Mouse (Mus musculus) thymus, adult 2 months (tissue): Measurements from ENCODE around the gene Qrich1. TPM values are rescaled to one million over a fixed set of nuclear protein-coding genes. Genes with fewer than 3 reads are reported as not detected.

Experiments
- DNase-seq: peaks from one replicate; pipeline ENCODE4 v3.0.0; 2021
- H3K27ac ChIP-seq: fragments of 200-500 bp; 2 replicates; pipeline ENCODE4 v1.5.1; 2012; ENCODE audit warnings: low read length, control low read depth; ENCODE audit not compliant: control insufficient read depth, insufficient read depth
- H3K27me3 ChIP-seq: fragments of 200-500 bp; 2 replicates; pipeline ENCODE4 v1.6.1; 2012; ENCODE audit warnings: mild to moderate bottlenecking, low read length, moderate library complexity, mixed read lengths; ENCODE audit not compliant: control insufficient read depth, insufficient read depth
- H3K36me3 ChIP-seq: fragments of 200-500 bp; 2 replicates; pipeline ENCODE4 v1.6.1; 2012; ENCODE audit warnings: mild to moderate bottlenecking, low read length, moderate library complexity; ENCODE audit not compliant: control insufficient read depth, insufficient read depth
- H3K4me1 ChIP-seq: fragments of 200-500 bp; replicated peaks from 2 replicates; pipeline ENCODE4 v1.6.1; 2012; ENCODE audit warnings: low read length; ENCODE audit not compliant: control insufficient read depth, insufficient read depth
- H3K4me3 ChIP-seq: fragments of 200-500 bp; 2 replicates; pipeline ENCODE4 v1.5.1; 2012; ENCODE audit warnings: mild to moderate bottlenecking, low read length, control low read depth, moderate library complexity; ENCODE audit not compliant: control insufficient read depth, insufficient read depth
- CTCF ChIP-seq: fragments of 200-500 bp; IDR thresholded peaks from 2 replicates; pipeline ENCODE4 v1.5.1; 2012; ENCODE audit warnings: mild to moderate bottlenecking, control low read depth, low read length, moderate library complexity, borderline replicate concordance; ENCODE audit not compliant: control insufficient read depth, poor library complexity, insufficient read depth; ENCODE audit errors: extremely low read depth
- POLR2A ChIP-seq: fragments of 200-500 bp; IDR thresholded peaks from 2 replicates; pipeline ENCODE4 v1.6.1; 2012; ENCODE audit warnings: mild to moderate bottlenecking, low read length, control low read depth, moderate library complexity; ENCODE audit not compliant: control insufficient read depth, poor library complexity, insufficient read depth; ENCODE audit errors: extremely low read depth
- WGBS: fragments of 180-500 bp; shearing (Covaris S2); methylation state at CpG from one replicate; pipeline ENCODE4 v1.1.7; 2018; 5-methylcytosine and 5-hydroxymethylcytosine counted together
- polyA plus RNA-seq: library from polyadenylated mRNA; depleted of rRNA; stranded (reverse); fragments of >200 nt; gene quantifications from 2 replicates; pipeline ENCODE4 v1.2.3, GENCODE M21; 2012

Gene Qrich1
- polyA plus RNA-seq, 1 experiment = 200 TPM

DNA sequence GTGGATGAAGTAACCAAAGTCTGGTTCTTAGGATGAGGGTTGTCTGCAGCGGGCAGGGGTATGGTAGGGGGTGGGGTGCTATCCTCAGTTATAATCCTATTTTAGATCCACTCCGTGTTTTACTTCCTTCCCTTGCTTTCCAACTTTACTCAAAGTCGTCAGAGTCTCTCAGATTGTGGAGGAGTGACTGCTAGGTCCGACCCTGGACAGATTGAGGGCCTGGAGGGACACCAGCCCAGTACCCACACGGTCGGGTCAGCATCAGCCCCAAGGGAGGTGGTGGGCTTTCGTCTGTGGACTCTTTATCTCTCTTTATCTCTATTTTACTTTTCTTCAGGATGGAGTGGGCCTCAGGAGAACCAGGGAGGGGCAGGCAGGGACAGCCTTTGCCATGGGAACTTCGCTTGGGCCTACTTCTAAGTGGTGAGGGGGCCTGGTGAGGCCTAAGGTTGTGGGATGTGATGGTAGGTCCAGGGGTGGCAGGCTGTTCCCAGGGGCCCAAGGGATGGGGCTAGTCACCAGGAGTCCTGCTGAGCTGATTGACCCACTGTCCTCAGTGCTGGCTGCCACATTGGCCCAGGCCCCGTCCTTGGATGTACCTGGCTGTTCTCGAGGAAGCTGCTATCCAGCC, 36.8 kb upstream of the Qrich1 start, which contains the start of gene Lamb2:
Gene Lamb2 (plus strand): TSS at position 16 of the 631 bp plus-strand sequence.
- peaks cover 11% of the 10 kb centered on the region for H3K4me1 ChIP-seq
- no peaks in the 10 kb centered on the region for H3K27me3 ChIP-seq
- TF ChIP-seq POLR2A (no peak), CTCF (no peak)
- peak within 1 kb of the TSS; percentile 48 for H3K4me3 ChIP-seq
- H3K27ac ChIP-seq = no peak within 1 kb of the TSS
- H3K36me3 ChIP-seq = no peaks in the 10 kb centered on the region
- 58% methylated on average over 10 of the region's 10 CpGs for WGBS
- DNase-seq = no peak

DNA sequence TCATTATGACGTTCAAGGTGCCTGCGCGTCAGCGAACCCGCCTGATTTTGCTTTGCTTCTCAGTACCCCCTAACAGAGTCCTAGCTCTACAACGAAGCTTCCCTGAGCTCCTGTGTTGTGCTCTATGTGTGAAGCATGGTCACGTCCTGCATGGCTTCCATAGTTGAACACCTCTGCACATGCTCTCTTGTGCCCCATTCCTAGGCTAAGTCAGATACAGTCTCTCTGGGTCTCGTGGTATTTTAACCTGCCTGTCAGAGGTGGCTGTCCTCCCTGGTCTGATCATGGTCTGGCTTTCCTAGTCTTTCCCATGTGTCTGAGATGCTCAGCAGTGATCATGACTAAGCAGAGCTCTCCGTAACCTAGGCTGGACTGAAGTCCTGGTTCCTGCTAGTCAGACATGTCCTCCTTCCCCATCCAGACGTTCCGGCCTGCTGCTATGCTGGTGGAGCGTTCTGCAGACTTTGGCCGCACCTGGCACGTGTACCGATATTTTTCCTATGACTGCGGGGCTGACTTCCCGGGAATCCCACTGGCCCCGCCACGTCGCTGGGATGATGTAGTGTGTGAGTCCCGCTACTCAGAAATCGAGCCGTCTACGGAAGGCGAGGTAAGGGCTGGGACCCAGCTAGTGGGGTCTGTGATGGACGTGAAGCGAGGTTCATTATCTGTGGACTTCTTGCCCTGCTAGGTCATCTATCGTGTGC, 35.6 kb upstream of the Qrich1 start:
- Histone ChIP-seq H3K27me3 (no peaks in the 10 kb centered on the region), H3K4me1 (peaks cover 11% of the 10 kb centered on the region), H3K36me3 (no peaks in the 10 kb centered on the region), H3K4me3 (no peak overlapping the region), H3K27ac (no peak overlapping the region)
- no peak for DNase-seq
- TF ChIP-seq CTCF (no peak), POLR2A (no peak)
- 96% methylated on average over 28 of the region's 28 CpGs for WGBS

DNA sequence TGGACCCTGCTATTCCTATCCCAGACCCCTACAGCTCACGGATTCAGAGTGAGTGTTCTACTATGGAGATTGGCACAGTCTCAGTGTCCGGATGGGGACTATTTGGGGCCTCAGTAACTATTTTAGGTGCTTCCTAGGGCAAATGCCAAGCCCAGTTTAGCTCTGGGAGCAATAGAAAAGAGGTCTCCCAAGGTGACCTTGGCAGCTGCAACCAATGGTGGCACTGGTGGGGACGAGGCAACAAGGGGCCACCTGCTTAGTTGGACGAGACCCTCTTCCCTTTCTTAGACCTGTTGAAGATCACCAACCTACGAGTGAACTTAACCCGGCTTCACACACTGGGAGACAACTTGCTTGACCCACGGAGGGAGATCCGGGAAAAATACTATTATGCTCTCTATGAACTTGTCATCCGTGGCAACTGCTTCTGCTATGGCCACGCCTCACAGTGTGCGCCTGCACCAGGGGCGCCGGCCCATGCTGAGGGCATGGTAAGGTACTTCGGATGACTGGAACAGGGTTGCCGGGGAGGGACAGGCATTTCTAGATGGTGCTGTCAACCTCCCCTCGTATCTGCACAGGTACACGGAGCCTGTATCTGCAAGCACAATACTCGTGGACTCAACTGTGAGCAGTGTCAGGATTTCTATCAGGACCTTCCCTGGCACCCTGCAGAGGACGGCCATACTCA, 34.9 kb upstream of the Qrich1 start:
- Histone ChIP-seq H3K36me3 (no peaks in the 10 kb centered on the region), H3K4me1 (peaks cover 11% of the 10 kb centered on the region), H3K4me3 (no peak overlapping the region), H3K27ac (no peak overlapping the region), H3K27me3 (no peaks in the 10 kb centered on the region)
- no peak for DNase-seq
- WGBS = 93% methylated on average over 19 of the region's 19 CpGs
- TF ChIP-seq CTCF (no peak), POLR2A (no peak)

DNA sequence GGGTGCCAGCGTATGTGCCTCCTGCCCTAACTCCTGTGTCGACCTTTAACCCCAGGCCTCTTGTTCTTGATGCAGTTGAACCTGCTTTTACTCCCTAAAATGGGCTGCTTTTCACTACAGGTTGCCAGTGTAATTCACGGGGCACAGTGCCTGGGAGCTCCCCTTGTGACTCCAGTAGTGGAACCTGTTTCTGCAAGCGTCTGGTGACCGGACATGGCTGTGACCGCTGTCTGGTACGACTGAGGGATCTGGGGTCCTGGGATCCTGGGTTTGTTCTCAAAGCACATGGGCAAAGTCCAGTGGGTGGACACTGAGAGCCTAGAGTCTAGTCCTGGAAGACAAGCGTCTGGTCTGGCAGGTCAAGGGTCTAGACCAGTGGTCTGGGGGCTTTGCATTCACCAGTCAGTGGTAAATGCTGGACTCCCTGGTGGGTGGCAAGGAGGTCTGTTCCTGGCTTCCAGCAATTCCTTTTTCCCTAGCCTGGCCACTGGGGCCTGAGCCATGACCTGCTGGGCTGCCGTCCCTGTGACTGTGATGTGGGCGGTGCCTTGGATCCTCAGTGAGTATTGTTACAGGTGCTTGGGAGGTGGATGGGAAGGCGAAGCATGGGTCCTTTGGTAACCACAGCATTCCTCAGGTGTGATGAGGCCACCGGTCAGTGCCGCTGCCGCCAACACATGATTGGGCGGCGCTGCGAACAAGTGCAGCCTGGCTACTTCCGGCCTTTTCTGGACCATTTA, 33.4 kb upstream of the Qrich1 start:
- H3K27ac ChIP-seq = no peak overlapping the region
- peaks cover 11% of the 10 kb centered on the region for H3K4me1 ChIP-seq
- WGBS = 97% methylated on average over 18 of the region's 18 CpGs
- no peak for TF ChIP-seq CTCF
- no peak for TF ChIP-seq POLR2A
- DNase-seq = no peak
- H3K36me3 ChIP-seq = no peaks in the 10 kb centered on the region
- H3K27me3 ChIP-seq = no peaks in the 10 kb centered on the region
- H3K4me3 ChIP-seq = no peak overlapping the region

DNA sequence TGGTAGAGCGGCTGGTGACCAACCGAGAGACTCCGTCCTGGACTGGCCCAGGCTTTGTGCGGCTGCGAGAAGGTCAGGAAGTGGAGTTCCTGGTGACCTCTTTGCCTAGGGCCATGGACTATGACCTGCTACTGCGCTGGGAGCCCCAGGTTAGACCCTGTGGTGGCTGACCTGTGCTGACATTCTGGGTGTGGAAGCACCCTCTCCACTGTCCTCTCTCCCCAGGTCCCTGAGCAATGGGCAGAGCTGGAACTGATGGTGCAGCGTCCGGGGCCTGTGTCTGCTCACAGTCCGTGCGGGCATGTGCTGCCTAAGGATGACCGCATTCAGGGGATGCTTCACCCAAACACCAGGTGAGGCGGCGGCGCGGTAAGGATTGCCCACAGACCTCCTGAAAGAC, 32.6 kb upstream of the Qrich1 start:
- Histone ChIP-seq H3K27me3 (no peaks in the 10 kb centered on the region), H3K36me3 (no peaks in the 10 kb centered on the region), H3K4me3 (no peak overlapping the region), H3K4me1 (peaks cover 8% of the 10 kb centered on the region), H3K27ac (no peak overlapping the region)
- 97% methylated on average over 15 of the region's 15 CpGs for WGBS
- TF ChIP-seq POLR2A (no peak), CTCF (no peak)
- DNase-seq = no peak

DNA sequence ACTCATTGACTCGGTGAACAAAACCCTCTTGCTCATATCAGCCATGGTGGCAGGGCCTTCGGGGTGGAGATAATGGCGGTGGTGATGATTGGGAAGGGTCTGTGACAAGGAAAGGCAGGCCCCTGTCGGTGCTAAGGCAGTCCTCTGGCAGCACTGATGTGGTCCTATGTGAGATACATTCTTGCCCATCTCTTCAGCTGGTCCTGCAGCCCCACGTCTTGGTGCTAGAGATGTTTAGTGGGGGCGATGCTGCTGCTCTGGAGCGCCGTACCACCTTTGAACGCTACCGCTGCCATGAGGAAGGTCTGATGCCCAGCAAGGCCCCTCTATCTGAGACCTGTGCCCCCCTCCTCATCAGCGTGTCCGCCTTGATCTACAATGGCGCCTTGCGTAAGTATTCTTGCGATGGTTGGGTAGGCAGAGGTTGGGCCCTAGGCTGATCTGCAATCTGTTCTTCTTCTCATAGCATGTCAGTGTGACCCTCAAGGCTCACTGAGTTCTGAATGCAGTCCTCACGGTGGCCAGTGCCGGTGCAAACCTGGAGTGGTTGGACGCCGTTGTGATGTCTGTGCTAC, 31.2 kb upstream of the Qrich1 start:
- 97% methylated on average over 19 of the region's 19 CpGs for WGBS
- DNase-seq = no peak
- Histone ChIP-seq H3K36me3 (no peaks in the 10 kb centered on the region), H3K27ac (no peak overlapping the region), H3K4me1 (peaks cover 13% of the 10 kb centered on the region), H3K4me3 (no peak overlapping the region), H3K27me3 (no peaks in the 10 kb centered on the region)
- TF ChIP-seq CTCF (no peak), POLR2A (no peak)
